22 mouse cellular contexts compared by ENCODE assay signal in genomic region chr10:122259354-122259753, GRCm38 (mm10).
"Had no signal": no experiment of that assay in that cellular context is flagged by ENCODE, and none has a peak within 500 bp of the region (broad histone marks: within the 10 kb centered on the region; RNA-seq: fewer than 3 reads in every experiment).

No protein-coding gene starts in this region.

- H3K4me3 ChIP-seq: limb, embryonic 12.5 days; limb, embryonic 15.5 days; midbrain, embryonic 10.5 days; midbrain, embryonic 13.5 days; myocyte; neural tube, embryonic 12.5 days; stomach, embryonic 15.5 days had no signal

- H3K9ac ChIP-seq: limb, embryonic 12.5 days; limb, embryonic 15.5 days; liver, embryonic 14.5 days; liver, postnatal 0 days; lung, embryonic 14.5 days; midbrain, embryonic 13.5 days; neural tube, embryonic 12.5 days; stomach, embryonic 15.5 days had no signal

- DNase-seq: kidney, adult 2 months; kidney, postnatal 4 days; left cerebral cortex, postnatal 4 days; liver, postnatal 0 days; lung, embryonic 14.5 days; right cerebral cortex, postnatal 25 days; spleen, adult 18-20 months; thymus, postnatal 25 days had no signal

- H3K4me2 ChIP-seq: limb, embryonic 12.5 days; limb, embryonic 15.5 days; liver, embryonic 11.5 days; lung, embryonic 14.5 days; midbrain, embryonic 13.5 days; neural tube, embryonic 12.5 days; stomach, embryonic 15.5 days had no signal

- H3K9me3 ChIP-seq: limb, embryonic 12.5 days; limb, embryonic 15.5 days; midbrain, embryonic 10.5 days; midbrain, embryonic 13.5 days; neural tube, embryonic 12.5 days; stomach, embryonic 15.5 days had no signal

- ATAC-seq: intestine, postnatal 0 days; liver, postnatal 0 days; lung, postnatal 0 days; midbrain, embryonic 13.5 days; midbrain, embryonic 16.5 days had no signal

- H3K27me3 ChIP-seq: limb, embryonic 12.5 days; limb, embryonic 15.5 days; midbrain, embryonic 13.5 days; neural tube, embryonic 12.5 days; stomach, embryonic 15.5 days had no signal

- H3K27ac ChIP-seq: kidney, postnatal 0 days; limb, embryonic 12.5 days; limb, embryonic 15.5 days; liver, embryonic 14.5 days; macrophage; midbrain, embryonic 10.5 days; midbrain, embryonic 13.5 days; neural tube, embryonic 12.5 days; stomach, embryonic 15.5 days had no signal

- H3K4me1 ChIP-seq: limb, embryonic 15.5 days; midbrain, embryonic 10.5 days; midbrain, embryonic 13.5 days; neural tube, embryonic 12.5 days; stomach, embryonic 15.5 days had no signal

- H3K36me3 ChIP-seq: limb, embryonic 12.5 days; limb, embryonic 15.5 days; midbrain, embryonic 10.5 days; midbrain, embryonic 13.5 days; neural tube, embryonic 12.5 days; stomach, embryonic 15.5 days had no signal
